Mouse (Mus musculus) layer of hippocampus, adult 8-10 months (tissue): ENCODE data around the gene Prkag1. TPM values are rescaled to one million over a fixed set of nuclear protein-coding genes. Genes with fewer than 3 reads are reported as not detected.

ENCODE experiments used
- DNase-seq, 2 experiments: peaks; one replicate each; pipeline ENCODE4 v3.0.0; 2022; ENCODE audit warnings: low spot score in 2 of 2
- total RNA-seq, 4 experiments: library from RNA; stranded (reverse); gene quantifications; 2 replicates each; pipeline ENCODE4 v1.2.4; 2022

Prkag1 gene
- total RNA-seq = 10 to 100 TPM; 49.0 to 55.2 (median 50.2) TPM

DNA sequence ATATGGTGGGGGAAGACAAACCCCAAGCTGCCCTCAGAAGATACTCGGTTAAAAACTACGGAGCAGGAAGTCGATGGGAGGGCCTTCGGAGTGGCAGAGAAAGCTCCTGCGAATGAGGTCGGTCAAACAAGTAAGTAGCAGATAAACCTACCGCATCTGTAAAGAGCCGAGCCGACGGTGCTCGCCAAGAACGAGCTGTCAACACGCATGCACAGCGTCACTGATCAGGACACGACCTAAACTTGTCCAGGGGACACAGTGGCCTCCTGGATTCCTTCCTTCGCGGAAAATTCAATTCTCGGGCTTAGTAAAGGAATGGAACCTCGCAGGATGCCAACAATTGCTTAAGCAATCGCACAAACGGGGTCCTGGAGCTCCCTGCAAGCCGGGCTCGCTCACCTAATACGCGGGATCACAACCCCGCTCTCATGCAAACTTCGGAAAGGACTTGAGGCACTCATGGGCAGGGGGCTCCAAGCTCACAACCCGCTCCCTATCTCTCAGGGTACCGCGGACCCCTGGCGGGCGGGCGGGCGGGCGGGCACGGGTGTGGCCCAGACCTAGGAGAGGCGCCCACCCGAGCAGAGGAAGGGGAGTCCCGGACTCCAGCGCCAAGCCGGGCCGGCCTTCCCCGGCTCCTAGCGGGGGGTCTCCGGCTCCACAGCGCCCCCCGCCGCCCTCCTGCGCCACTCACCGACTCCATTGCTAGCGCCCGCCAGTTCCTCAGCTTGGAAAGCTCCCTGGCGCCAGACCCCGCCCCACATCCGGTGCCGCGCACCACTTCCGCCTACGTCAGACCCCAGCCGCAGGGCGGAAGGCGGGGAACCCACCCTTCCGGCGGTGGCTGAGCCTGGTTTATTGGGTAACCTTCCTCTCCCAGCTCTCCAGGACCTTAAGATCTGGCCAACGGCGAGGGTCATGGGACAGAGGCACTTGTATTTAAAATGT, at the start of gene Prkag1:
Gene Prkag1, minus strand, starts transcription at position 786 of the 948 bp plus-strand sequence.
- peak; percentile 89 to 92 for DNase-seq

DNA sequence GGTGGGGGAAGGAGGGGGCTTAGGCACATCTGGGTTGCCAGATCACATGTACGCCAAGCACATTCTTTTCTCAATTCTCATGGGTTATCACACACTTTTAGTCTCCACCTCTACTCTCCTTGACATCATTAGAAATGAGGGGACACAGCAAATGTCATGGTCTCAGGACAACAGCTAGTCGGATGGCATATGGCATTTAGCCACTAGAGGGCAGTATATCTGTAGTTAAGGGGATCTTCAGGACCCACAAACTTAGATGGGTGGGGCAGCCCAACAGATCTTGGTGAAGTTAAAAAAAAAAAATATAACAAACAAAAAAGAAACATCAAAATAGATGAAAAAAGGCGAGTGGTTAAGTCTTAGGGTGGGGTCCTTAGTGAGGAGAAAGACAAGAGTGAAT, 46.0 kb upstream of the Prkag1 start:
- DNase-seq = no peak

GRCm38 (mm10) chr15:98871916-98872888, 40.9 kb upstream of the Prkag1 start:
- peak; percentile 88 to 93 for DNase-seq

DNA sequence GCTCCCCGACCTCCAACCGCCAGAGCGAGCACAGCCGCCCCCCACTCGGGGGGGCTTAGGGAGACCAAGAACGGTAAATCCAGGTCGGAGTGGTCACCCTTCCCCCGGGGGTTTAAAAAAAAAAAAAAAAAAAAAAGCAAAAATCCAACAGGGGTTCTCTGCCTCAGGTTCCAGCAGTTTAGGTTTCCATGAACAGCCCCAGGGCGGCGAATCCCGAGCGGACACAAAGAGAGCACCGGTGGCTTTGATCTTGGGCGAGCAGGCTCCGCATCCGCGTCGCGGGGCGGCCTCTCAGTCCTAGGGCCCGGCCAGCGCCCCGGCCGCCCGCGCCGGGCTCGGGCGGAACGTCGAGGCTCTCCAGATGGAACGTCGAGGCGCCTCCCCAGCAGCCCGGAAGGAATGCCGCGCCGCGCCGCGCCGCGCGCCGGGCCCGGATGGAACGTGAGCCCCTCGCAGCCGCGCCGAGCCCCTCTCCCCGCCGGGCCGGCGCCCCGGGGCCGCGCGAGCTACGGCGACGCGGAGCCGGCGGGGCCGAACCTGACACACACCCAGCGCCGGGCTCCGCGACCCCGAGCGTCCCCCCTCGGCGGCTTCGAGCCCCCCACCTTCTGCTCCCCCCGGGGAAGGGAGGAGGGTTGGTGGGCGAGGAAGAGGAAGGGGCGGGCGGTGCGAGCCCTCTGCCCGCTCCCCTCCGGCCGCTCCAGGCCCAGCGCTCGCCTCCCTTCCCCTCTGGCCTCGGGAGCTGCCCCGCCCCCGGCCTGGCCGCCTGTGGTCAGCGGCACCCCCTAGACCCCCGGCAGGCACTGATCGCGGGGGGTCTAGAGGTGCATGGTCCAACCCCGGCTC, 40.0 kb upstream of the Prkag1 start, which contains the start of gene Kmt2d:
Gene Kmt2d, minus strand, starts transcription at position 135 of the 846 bp plus-strand sequence.
- DNase-seq = no peak

DNA sequence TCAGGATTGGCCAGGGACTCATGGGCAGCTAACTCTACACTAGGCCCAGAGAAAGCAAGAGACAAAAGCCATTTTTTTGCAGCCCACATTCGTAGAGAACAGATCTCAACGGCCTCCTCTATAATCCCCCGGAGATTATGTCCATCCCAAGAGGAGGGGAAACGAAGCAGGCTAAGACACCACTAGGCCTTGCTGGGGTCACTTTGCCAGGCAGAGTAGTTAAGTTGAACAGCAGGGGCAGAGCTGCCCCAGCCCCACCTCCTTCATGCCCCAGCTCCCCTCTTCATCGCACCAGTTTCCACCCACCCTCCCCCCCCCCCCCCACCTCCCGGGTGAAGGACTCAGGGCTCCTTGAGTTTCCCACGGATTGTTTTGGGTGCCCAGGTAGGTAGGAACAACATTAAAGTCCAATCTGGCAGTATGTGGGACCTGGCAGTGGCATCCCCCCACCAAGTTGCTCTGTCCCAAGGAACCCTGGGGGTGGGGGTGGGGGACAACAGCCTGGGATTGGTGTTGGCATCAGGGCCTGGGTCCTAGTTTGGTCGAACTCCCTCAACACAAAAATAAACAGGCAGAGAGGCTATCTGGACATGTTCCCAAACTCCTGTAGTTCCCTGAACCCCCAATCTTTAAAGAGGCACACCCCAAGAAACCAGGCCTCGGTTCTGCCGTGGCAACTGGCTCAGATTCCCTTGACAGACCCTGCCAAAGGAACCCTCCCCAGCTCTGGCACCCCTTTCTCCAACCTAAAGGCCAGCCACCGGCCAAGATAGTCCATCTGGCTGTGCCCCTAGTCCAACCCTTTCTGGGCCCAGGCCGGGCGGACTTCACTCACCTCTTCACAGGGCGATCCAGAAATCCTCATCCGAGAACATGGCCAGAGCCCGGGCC, 39.1 kb upstream of the Prkag1 start:
- DNase-seq = no peak

GRCm38 (mm10) chr15:98869342-98870178, 38.2 kb upstream of the Prkag1 start:
- DNase-seq = no peak

- DNase-seq = no peak
These were observed 37.2 kb upstream of the Prkag1 start for GRCm38 (mm10) chr15:98868346-98869063.

GRCm38 (mm10) chr15:98867321-98867720, 36.0 kb upstream of the Prkag1 start:
- peak in 1 of 2 experiments; percentile 39 for DNase-seq

GRCm38 (mm10) chr15:98866501-98866900, 35.2 kb upstream of the Prkag1 start:
- no peak for DNase-seq

DNA sequence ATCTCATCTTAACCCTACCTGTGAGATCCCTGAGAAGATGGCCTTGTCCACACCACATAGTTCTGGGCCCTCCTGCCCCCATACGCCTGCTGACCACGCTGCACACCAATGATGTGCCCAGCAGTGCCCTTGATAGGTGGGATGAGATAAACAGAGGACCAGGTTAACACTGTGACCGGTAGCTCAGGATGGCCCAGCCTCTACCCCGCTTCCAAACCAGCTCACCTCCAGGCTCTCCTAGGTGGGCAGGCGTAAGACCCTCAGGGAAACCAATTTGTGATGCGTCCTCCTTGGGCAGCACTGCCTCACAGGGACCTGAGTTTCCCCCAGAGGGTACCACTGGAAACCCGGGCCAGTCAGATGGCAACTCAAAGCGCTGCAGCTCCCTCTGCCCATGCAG, 34.5 kb upstream of the Prkag1 start:
- DNase-seq = no peak

DNA sequence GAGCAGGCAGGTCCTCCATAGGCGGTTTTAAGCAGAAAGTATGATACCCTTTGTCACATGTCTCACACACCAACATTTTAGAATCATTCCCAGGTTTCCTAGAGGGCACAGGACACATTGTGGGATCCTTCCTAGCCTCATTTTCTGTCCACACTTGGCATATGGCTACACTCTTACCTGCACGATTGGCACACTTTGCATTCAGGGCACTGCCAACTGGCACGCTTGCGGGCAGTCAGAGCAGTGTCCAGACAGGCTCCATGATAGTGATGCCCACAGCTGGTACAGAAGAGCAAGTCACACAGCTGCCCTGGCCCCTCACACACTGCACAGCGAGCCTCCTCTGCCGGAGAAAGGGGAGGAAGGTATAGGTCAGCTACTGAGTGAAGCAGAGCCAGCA, 33.6 kb upstream of the Prkag1 start:
- DNase-seq = no peak

GRCm38 (mm10) chr15:98863451-98863958, 32.2 kb upstream of the Prkag1 start:
- DNase-seq = no peak

- no peak for DNase-seq
These were observed 30.5 kb upstream of the Prkag1 start for GRCm38 (mm10) chr15:98861701-98862410.

DNA sequence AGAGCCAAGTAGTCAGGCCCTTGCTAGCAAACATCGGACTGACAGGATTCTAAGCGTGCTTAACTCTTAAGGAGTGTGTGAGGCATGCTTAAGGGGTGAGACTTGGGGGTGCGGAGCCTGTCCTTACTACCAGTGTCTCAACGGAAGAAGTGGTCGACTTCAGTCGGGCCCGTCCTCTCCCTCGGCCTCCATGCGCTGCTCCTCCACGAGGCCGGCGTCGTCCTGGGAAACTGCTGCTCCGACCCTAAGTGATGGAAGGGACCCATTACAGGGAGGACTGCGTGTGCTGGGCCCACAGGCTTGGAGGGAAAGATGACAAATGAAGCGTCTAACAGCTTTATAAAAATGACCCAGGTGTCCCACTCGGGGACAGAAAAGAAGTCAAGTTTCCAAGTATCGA, 29.6 kb upstream of the Prkag1 start:
- no peak for DNase-seq

DNA sequence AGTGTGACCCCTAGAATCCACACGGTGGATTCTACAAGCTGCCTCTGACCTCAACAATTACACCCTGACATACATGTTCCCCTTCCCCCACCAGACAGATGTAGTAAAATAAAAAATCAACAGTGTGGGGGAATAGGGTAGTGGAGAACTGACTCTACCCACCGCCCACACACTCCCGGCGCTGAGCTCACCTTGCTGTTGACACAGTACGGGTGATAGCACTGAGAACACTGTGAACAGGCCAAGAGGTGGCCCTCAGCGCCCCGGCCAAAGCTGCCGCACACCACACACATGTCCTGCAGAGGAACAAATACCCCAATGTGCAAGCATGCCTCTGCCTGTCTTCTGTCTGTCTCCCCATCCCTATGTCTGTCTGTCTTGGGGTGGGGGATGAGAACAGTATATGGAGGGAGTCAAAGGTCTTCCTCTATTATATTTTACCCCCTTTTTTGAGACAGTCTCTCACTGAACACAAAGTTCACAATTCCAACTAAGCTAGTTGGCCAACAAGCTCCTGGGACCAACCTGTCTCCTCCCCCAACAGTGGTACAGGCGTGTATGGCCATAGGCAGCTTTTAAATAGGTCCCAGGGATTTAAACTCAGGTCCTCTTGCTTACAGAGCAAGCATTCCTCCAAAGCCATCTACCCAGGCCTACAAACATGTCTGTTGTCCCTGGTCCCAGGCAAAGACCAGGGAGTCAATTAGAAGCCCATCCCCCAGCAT, 28.2 kb upstream of the Prkag1 start:
- no peak for DNase-seq

DNA sequence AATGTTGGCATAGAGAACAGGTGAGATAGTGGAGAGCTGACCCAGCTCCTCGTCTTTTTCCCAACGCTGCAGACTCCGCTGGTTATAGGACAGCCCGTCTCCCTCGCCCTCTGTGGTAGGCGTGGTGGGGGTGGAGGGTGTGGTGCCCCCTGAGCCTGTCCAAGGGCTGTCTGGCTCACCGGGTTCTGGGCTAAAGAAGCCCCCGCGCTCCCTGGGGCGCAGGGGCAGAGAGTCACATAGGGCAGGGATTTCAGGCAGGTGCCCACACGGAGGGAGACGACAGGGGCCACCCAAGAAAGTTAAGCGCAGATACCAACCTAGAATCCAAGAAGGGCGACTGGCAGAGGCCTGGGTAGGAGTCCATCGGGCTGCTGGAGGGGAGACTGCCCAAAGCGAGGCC, 22.9 kb upstream of the Prkag1 start:
- no peak for DNase-seq
